Mouse (Mus musculus): ENCODE data around the gene Cd274.

GRCm38 (mm10) chr19:29412476-29413420 lies 45.5 kb downstream of the Cd274 start:
- TF ChIP-seq SRF (IDR thresholded peaks at IDR 0.05; ENCODE audit: control insufficient read depth, insufficient read length, low read depth) (no peak), POLR2A (IDR thresholded peaks at IDR 0.05; ENCODE audit: insufficient read length, low read depth) (no peak), MYOD1 (IDR thresholded peaks at IDR 0.05; ENCODE audit: control insufficient read depth in 1 of 3, insufficient read length in 2 of 3, low read depth in 2 of 3) (no peak), TCF3 (IDR thresholded peaks at IDR 0.05; ENCODE audit: insufficient read length, low read depth) (no peak), POLR2AphosphoS2 (IDR thresholded peaks at IDR 0.05; ENCODE audit: insufficient read length, low read depth) (no peak), MAX (IDR thresholded peaks at IDR 0.05; ENCODE audit: low read depth) (no peak), MYOG (IDR thresholded peaks at IDR 0.05; ENCODE audit: control insufficient read depth in 1 of 3, insufficient read depth in 1 of 3, insufficient read length in 2 of 3, low read depth in 2 of 3) (no peak), REST (IDR thresholded peaks at IDR 0.05; ENCODE audit: insufficient read depth, insufficient read length) (no peak), USF1 (IDR thresholded peaks at IDR 0.05; ENCODE audit: low read depth) (no peak)
